Mouse (Mus musculus) embryo, embryonic 10.5 days (tissue): ENCODE measurements around the gene Dock9.
A peak's percentile ranks its signal among the peaks of the same experiment; 100 is the strongest.
"Not testable (repeated sequence)": the region's sequence is repeated elsewhere in the genome, so short reads cannot be mapped to it uniquely, and the experiment has no call there.

Experiments used
- DNase-seq: peaks from one replicate; pipeline ENCODE4 v3.0.0-alpha.2; 2015; ENCODE audit warnings: low spot score

Dock9 gene

DNA sequence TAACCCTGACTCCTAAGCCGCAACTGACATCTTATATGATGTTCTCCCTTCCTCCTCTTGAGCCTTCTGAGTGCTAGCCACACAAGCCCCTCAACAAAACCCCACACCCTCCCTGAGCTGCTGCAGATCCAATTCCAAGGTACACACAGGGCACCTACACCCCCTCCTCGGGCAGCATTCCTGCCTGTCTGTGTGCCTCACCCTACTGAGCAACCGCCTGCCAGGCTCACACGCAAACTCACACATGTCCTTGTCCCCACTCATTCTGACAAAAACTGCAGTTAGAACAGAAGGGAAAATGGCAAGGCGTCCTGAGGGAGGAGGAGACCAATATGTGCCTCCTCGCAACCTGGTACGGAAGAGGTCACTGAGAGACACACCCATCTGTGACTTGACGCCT, 60.4 kb downstream of the Dock9 start:
- DNase-seq = no peak

- DNase-seq = peak; percentile 48
Observed at GRCm38 (mm10) chr14:121735678-121736077, 62.0 kb downstream of the Dock9 start.

- no peak for DNase-seq
Observed at GRCm38 (mm10) chr14:121734217-121734616, 63.4 kb downstream of the Dock9 start.

GRCm38 (mm10) chr14:121733694-121734093, 63.9 kb downstream of the Dock9 start:
- DNase-seq = no peak

DNA sequence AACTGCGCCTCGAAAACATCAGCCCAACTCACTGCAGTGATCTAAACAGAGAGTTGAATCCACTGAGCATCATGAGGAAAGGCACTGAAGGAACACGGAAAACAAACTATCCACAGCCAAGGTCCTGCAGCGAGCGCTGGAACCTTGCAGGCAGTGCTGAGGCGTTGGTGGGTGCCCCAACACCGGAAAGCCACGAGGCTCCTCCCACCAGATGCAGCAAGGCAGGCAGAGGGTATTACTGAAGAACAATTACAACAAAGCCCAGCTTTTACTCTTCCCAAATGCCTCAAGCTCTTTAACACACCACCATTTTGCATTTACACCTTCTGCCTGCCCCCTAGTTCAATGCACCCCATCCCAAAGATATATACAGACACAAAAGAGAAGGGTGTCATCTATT, 65.4 kb downstream of the Dock9 start:
- peak; percentile 28 for DNase-seq

DNA sequence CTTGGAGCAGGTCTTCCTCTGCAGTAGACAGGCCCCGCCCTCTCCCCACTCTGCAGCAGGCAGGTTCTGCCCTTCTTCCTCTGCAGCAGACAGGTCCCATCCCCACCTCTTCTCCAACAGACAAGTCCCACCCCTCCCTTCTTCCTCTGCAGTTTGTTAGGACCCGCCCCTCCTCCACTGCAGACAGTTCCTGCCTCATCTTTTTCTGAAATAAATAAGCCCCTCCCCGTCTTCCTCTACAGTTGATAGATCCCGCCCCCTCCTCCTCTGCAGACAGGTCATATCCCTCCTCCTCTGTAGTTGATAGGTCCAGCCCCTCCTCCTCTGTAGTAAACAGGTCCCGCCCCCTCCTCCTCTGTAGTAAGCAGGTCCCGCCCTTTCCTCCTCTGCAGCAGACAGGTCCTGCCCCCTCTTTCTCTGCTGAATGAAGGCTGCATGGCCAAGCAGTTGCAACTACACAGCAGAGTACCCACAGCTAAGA, 65.9 kb downstream of the Dock9 start:
- peak; percentile 84 for DNase-seq

- no peak for DNase-seq
Observed at GRCm38 (mm10) chr14:121730966-121731365, 66.7 kb downstream of the Dock9 start.

DNA sequence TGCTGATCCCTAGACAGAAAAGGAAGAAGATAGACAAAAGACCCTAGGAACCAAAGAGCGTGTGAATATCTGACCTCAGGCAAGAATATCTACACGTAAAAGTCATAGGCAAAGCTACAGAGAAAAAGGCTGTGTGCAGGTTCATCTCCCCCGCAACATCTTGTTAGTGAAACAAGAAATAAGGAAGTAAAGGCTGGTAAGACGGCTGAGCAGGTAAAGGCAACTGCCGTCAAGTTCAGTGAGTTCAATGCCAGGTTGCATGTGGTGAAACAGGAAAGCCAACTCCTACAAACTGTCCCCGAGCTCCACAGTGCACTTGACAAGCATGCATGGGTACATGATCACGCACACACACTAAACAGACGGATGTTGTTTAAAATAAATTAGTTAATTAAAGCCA, 69.6 kb downstream of the Dock9 start:
- DNase-seq = no peak

GRCm38 (mm10) chr14:121724501-121724900, 73.1 kb downstream of the Dock9 start:
- no peak for DNase-seq

- DNase-seq = no peak
Observed at GRCm38 (mm10) chr14:121722774-121723173, 74.9 kb downstream of the Dock9 start.

DNA sequence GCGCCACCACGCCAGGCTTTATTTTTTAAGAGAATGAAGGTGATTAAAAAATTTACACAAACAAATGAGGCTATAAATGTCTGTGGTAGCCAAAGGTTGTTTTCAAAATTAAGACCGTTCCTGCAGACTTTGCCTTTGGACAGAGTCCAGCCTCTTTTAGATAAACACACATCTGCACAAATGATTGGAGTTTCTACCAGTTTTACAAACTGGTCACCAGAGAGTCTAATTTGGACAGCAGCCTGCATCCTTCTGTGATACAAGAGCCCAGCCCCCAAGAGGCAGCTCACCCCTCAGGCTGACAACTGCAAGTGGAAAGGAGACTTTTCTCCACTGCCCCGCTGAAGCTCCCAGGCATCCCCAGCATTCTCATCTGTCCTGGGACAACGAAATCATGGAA, 76.2 kb downstream of the Dock9 start:
- no peak for DNase-seq

DNA sequence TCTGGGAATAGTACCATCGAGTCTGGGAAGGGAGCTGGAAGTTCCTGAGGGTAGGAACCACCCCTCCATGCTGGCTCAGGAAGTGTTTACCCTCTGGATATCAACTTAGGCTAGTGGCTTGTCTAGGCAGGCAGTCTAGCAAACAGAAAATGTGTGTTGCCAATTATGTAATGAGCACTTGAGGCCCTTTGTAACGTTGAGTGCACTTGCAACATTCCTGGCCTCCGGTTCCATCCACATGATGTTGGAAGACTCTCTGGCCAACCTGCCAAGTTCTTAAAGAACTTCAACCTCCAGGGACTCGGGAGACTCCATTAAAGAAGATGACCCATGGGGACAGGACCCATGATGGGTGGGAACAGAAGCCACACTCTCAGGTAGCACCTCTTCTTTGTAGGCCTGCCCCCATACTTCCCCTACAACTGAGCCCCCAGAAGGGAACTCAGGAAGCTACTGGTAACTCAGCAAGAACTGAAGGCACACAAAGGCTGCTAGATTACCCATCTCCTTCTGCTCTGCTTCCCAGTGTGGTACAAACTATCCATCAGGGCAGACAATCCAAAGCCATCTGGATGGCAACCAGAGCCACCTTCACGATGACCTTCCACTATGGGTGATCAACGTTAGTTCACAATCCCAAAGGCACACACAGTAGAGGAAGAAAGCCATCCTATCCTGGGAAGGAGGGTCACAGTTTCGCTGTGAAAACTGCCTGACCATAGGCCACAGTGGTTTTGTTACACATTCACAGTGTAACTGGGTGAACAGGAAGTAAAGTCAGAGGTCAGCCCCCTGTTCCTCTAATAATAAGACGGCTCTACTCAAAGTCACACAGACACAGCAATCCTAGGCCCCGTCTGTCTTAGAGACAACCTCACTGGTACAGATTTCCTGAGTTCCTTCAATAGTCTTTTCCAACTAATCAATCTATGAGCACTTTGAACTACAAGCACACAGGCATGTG, 77.7 kb downstream of the Dock9 start:
- no peak for DNase-seq

DNA sequence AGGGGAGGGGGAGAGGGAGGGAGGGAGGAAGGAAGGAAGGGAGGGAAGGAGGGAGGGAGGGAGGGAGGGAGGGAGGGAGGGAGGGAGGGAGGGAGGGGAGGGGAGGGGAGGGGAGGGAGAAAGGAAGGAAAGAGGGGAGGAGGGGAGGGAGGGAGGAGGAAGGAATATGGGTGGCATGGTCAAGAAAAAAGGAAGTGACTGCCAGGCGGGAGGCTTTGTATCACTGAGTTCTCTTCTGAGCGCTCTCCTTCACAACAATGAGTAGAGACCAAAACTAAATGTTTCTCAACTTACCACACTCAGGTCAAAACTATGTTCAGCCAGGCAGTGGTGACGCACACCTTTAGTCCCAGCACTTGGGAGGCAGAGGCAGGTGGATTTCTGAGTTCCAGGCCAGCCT, 82.8 kb downstream of the Dock9 start:
- not testable (repeated sequence) for DNase-seq

- no peak for DNase-seq
Observed at GRCm38 (mm10) chr14:121714268-121714667, 83.4 kb downstream of the Dock9 start.

- no peak for DNase-seq
Observed at GRCm38 (mm10) chr14:121713830-121714197, 83.8 kb downstream of the Dock9 start.

- peak; percentile 69 for DNase-seq
Observed at GRCm38 (mm10) chr14:121713166-121713829, 84.3 kb downstream of the Dock9 start.

- DNase-seq = no peak
Observed at GRCm38 (mm10) chr14:121711089-121711826, 86.4 kb downstream of the Dock9 start.

GRCm38 (mm10) chr14:121710130-121710529, 87.5 kb downstream of the Dock9 start:
- no peak for DNase-seq

GRCm38 (mm10) chr14:121708244-121708643, 89.4 kb downstream of the Dock9 start:
- DNase-seq = no peak

GRCm38 (mm10) chr14:121706482-121706901, 91.1 kb downstream of the Dock9 start:
- no peak for DNase-seq

DNA sequence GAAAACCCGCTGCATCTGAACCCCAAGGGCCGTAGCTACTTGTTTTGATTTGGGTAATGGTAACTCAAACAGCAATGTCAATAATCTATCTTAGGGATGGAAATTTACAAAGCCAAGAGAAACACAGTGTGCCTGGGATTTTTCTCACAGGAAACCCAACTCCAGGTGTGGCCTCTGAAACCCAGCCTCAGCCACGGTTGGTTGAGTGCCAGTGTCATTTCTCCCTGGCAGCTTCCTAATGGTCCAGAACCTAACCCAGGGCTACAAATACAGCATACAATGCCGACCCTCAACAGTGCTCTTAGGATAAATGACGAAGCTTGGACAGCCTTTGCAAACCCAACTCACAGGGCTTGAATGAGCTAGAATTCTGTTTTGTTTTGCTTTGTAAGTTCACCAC, 92.0 kb downstream of the Dock9 start:
- DNase-seq = no peak

GRCm38 (mm10) chr14:121702534-121702933, 95.1 kb downstream of the Dock9 start:
- DNase-seq = no peak
